Mouse (Mus musculus) layer of hippocampus, adult 8-10 months (tissue): ENCODE measurements around the gene Btbd2. TPM values are rescaled to one million over a fixed set of nuclear protein-coding genes. Genes with fewer than 3 reads are reported as not detected.

Experiments
- DNase-seq, 2 experiments: peaks; one replicate each; pipeline ENCODE4 v3.0.0; 2022; ENCODE audit warnings: low spot score in 2 of 2
- total RNA-seq, 4 experiments: library from RNA; stranded (reverse); gene quantifications; 2 replicates each; pipeline ENCODE4 v1.2.4; 2022

The Btbd2 gene
- 100 to 1,000 TPM in 2 of 4 experiments, 10 to 100 TPM in 2; 92.1 to 103 (median 97.9) TPM for total RNA-seq

GRCm38 (mm10) chr10:80656863-80657623 is at the start of gene Btbd2:
Btbd2 (minus strand) TSS chr10:80657071.
- DNase-seq = no peak

GRCm38 (mm10) chr10:80705479-80705878 is 48.6 kb upstream of the Btbd2 start:
- no peak for DNase-seq

DNA sequence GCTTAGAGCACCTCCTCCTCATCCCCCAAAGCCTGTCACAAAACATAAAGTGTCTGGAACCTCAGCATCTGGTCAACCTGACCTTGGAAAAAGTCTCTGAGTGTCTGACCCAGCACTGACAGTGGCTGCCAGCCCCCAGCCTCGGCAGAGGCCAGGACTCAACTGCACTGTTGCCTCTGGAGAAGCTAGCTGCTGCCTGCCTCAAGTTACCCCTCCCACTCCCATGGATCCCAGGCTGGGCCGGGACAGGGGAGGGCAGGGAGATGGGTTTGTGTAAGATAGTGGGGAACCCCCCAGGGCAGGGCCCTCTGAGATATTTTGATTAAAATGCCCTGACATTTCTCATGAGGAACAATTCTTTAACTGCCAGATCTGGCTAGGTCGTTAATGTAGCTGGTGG is 48.2 kb upstream of the Btbd2 start:
- no peak for DNase-seq

- no peak for DNase-seq
Measured at GRCm38 (mm10) chr10:80704418-80704817, 47.5 kb upstream of the Btbd2 start.

- no peak for DNase-seq
Measured at GRCm38 (mm10) chr10:80703643-80704042, 46.8 kb upstream of the Btbd2 start.

DNA sequence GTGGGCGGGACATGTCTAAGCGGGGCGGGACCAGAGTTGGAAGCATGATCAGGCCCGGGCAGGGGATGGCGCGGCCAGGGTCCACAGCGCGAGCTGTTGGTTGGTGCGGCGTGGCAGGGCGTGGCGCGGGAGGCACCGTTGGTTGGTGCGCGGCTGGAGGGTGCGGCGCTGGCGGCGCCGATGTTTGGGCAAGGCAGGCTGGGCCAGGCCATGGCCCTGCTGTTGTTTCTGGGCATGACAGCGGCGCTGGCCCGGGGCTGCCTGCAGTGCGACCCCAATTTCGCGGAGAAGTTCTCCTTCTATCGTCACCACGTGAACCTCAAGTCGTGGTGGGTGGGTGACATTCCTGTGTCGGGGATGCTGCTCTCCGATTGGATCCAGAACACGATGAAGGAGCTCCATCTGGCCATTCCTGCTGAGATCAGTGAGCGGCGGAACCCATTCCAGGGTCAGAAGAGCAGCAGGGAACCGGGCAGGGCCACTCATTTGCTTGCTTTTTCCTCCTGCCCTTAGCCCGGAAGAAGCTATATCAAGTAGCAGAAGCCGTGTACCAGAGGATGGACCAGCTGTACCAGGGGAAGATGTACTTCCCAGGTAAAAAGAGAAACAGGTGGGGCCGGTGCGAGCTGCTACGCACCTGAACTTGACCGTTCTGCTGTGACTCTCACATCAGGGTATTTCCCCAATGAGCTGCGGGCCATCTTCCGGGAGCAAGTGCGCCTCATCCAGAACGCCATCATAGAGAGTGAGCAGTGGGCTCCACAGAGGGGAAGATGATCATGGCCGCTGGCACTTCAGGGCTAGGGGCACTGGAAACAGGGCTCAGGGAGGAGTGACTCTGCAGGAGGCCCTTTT is 45.9 kb upstream of the Btbd2 start:
- DNase-seq = peak; percentile 96

- peak; percentile 98 to 99 for DNase-seq
Measured at GRCm38 (mm10) chr10:80701721-80702535, 45.1 kb upstream of the Btbd2 start, which contains the start of the genes Mob3a and Izumo4. Mob3a (minus strand) TSS chr10:80701977. Izumo4 (plus strand) TSS chr10:80702184.

- DNase-seq = no peak
Measured at GRCm38 (mm10) chr10:80700732-80701131, 43.9 kb upstream of the Btbd2 start.

DNA sequence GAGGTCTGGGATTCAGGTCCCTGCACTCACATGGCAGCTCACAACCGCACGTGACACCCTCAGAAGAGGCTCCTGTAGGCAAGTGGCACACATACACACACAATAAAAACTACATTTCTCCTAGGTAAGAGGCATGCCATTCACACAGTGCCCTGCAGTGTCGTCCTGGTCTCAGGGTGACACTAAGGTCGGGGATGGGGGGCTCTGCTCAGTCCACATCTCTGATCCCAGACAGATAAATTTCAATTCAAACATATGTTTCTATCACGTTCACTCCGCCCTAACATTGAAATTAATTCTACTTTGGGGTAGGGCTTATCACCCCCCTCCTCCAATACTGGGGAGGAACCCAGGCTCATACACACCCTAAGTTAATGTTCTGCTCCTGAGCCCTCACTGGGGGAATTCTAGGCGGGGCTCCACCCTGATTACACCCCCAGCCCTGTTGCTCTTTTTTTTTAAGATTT is 43.2 kb upstream of the Btbd2 start:
- no peak for DNase-seq

GRCm38 (mm10) chr10:80698605-80699004 is 41.7 kb upstream of the Btbd2 start:
- DNase-seq = no peak

GRCm38 (mm10) chr10:80697812-80698211 is 40.9 kb upstream of the Btbd2 start:
- no peak for DNase-seq

DNA sequence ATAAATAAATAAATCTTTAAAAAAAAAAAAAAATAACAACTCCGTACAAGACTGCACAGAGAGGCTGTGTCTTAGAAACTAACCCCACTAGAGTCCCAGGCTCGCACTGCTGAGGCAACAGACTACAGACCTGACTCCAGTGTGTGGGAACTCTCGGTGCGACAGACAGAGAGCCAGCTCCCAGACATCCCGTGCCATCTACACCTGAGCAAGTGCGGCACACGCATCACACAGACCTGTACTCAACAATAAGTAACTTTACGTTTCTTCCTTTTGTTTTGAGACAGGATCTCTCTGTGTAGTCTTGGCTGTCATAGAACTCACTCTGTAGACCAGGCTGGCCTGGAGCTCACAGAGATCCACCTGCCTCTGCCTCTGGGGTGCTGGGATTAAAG is 40.5 kb upstream of the Btbd2 start:
- no peak for DNase-seq

- DNase-seq = no peak
Measured at GRCm38 (mm10) chr10:80696502-80697392, 39.9 kb upstream of the Btbd2 start.

- no peak for DNase-seq
Measured at GRCm38 (mm10) chr10:80695801-80696501, 39.1 kb upstream of the Btbd2 start.

- no peak for DNase-seq
Measured at GRCm38 (mm10) chr10:80695186-80695585, 38.3 kb upstream of the Btbd2 start.

- no peak for DNase-seq
Measured at GRCm38 (mm10) chr10:80694159-80694938, 37.5 kb upstream of the Btbd2 start.

GRCm38 (mm10) chr10:80693401-80694045 is 36.7 kb upstream of the Btbd2 start:
- no peak for DNase-seq
